Comparison of ENCODE assay signal across 31 mouse cellular contexts in genomic region chr9:41114367-41114766, GRCm38 (mm10).
"Had no signal": no experiment of that assay in that cellular context is flagged by ENCODE, and none has a peak within 500 bp of the region (broad histone marks: within the 10 kb centered on the region; RNA-seq: fewer than 3 reads in every experiment).

No protein-coding gene starts in this region.

- H3K9ac ChIP-seq: heart, embryonic 12.5 days; heart, embryonic 13.5 days; heart, embryonic 15.5 days; hindbrain, embryonic 12.5 days; hindbrain, embryonic 13.5 days; hindbrain, embryonic 14.5 days; hindbrain, embryonic 15.5 days; intestine, embryonic 15.5 days; kidney, embryonic 15.5 days had no signal

- H3K9me3 ChIP-seq: heart, embryonic 12.5 days; heart, embryonic 13.5 days; heart, embryonic 15.5 days; hindbrain, embryonic 10.5 days; hindbrain, embryonic 12.5 days; hindbrain, embryonic 13.5 days; hindbrain, embryonic 15.5 days; intestine, embryonic 15.5 days; kidney, embryonic 15.5 days had no signal

- H3K27me3 ChIP-seq: heart, embryonic 12.5 days; heart, embryonic 13.5 days; heart, embryonic 15.5 days; hindbrain, embryonic 12.5 days; hindbrain, embryonic 15.5 days; intestine, embryonic 15.5 days; kidney, embryonic 15.5 days had no signal

- DNase-seq: heart, postnatal 10 days; heart, postnatal 14 days; heart, postnatal 36 days; heart, postnatal 4 days; kidney, adult 11 months; kidney, adult 18-20 months; kidney, adult 2 months; kidney, adult 8-10 months; kidney, adult 9 months; kidney, postnatal 10 days; kidney, postnatal 14 days; kidney, postnatal 25 days; kidney, postnatal 36 days; kidney, postnatal 4 days; layer of hippocampus, adult 9-11 months; layer of hippocampus, postnatal 36 days had no signal

- H3K36me3 ChIP-seq: heart, embryonic 12.5 days; heart, embryonic 13.5 days; heart, embryonic 15.5 days; hindbrain, embryonic 10.5 days; hindbrain, embryonic 12.5 days; hindbrain, embryonic 13.5 days; hindbrain, embryonic 15.5 days; intestine, embryonic 15.5 days; kidney, embryonic 15.5 days had no signal

- H3K27ac ChIP-seq: heart, embryonic 13.5 days; heart, embryonic 15.5 days; hindbrain, embryonic 10.5 days; hindbrain, embryonic 12.5 days; hindbrain, embryonic 13.5 days; hindbrain, embryonic 14.5 days; hindbrain, embryonic 15.5 days; hindbrain, postnatal 0 days; intestine, embryonic 15.5 days; kidney, embryonic 15.5 days; kidney, postnatal 0 days; layer of hippocampus, adult 2 months; left cerebral cortex, adult 2 months had no signal

- H3K4me2 ChIP-seq: heart, embryonic 11.5 days; heart, embryonic 12.5 days; heart, embryonic 13.5 days; heart, embryonic 15.5 days; hindbrain, embryonic 12.5 days; hindbrain, embryonic 13.5 days; hindbrain, embryonic 14.5 days; hindbrain, embryonic 15.5 days; intestine, embryonic 15.5 days; kidney, embryonic 15.5 days had no signal

- H3K4me1 ChIP-seq: intestine, embryonic 15.5 days had no signal

- H3K4me3 ChIP-seq: heart, embryonic 12.5 days; heart, embryonic 13.5 days; heart, embryonic 15.5 days; hindbrain, embryonic 10.5 days; hindbrain, embryonic 12.5 days; hindbrain, embryonic 13.5 days; hindbrain, embryonic 15.5 days; intestine, embryonic 15.5 days; kidney, embryonic 15.5 days; layer of hippocampus, adult 2 months; left cerebral cortex, adult 2 months had no signal
